Mouse (Mus musculus) G1E (cell line): ENCODE results near the gene Hmx1.

Source experiments
- CTCF ChIP-seq: IDR thresholded peaks from 2 replicates; pipeline ENCODE4 v1.5.1; 2012; ENCODE audit warnings: low read depth, low read length, inconsistent platforms, mixed read lengths
- GATA1 ChIP-seq: IDR thresholded peaks from 2 replicates; pipeline ENCODE4 v1.6.1; 2012; ENCODE audit warnings: borderline replicate concordance, low read length, inconsistent platforms, mixed read lengths

- TF ChIP-seq CTCF (no peak), GATA1 (no peak)
Observed at GRCm38 (mm10) chr5:35389441-35389840, 533 bp downstream of the Hmx1 start.
